Mouse (Mus musculus) embryonic facial prominence, embryonic 11.5 days (tissue): ENCODE results near the gene Rasa2. TPM values are rescaled to one million over a fixed set of nuclear protein-coding genes. Genes with fewer than 3 reads are reported as not detected.
A peak's percentile ranks its signal among the peaks of the same experiment; 100 is the strongest.

Experiments
- ATAC-seq: fragments of 200-750 bp; cut with Nextera tagmentation; replicated peaks from 2 replicates; pipeline ENCODE4 v1.8.0; 2017; ENCODE audit warnings: low read depth; ENCODE audit not compliant: insufficient number of reproducible peaks, low FRiP score, low TSS enrichment
- DNase-seq: peaks from one replicate; pipeline ENCODE4 v3.0.0-alpha.2; 2015; ENCODE audit warnings: low spot score
- H3K27ac ChIP-seq: fragments of 300-500 bp; sonication (generic); replicated peaks from 2 replicates; pipeline ENCODE4 v1.5.1; 2014; ENCODE audit warnings: mild to moderate bottlenecking, low read depth, low read length, control low read depth
- H3K27me3 ChIP-seq: fragments of 300-500 bp; sonication (generic); 2 replicates; pipeline ENCODE4 v1.6.1; 2014; ENCODE audit warnings: mild to moderate bottlenecking, low read length, moderate library complexity, mixed read lengths; ENCODE audit not compliant: control insufficient read depth, insufficient read depth
- H3K36me3 ChIP-seq: fragments of 300-500 bp; sonication (generic); replicated peaks from 2 replicates; pipeline ENCODE4 v1.6.1; 2014; ENCODE audit warnings: low read depth, mild to moderate bottlenecking, low read length, moderate library complexity, mixed read lengths; ENCODE audit not compliant: control insufficient read depth, insufficient read depth
- H3K4me1 ChIP-seq: fragments of 300-500 bp; sonication (generic); 2 replicates; pipeline ENCODE4 v1.6.1; 2014; ENCODE audit warnings: low read length, mixed read lengths; ENCODE audit not compliant: control insufficient read depth, insufficient read depth
- H3K4me2 ChIP-seq: fragments of 300-500 bp; sonication (generic); 2 replicates; pipeline ENCODE4 v1.6.1; 2014; ENCODE audit warnings: low read depth, mild to moderate bottlenecking, control low read depth, low read length, moderate library complexity
- H3K4me3 ChIP-seq: fragments of 300-500 bp; sonication (generic); 2 replicates; pipeline ENCODE4 v1.5.1; 2014; ENCODE audit warnings: low read depth, low read length, control low read depth
- H3K9ac ChIP-seq: fragments of 300-500 bp; sonication (generic); replicated peaks from 2 replicates; pipeline ENCODE4 v1.6.1; 2014; ENCODE audit warnings: mild to moderate bottlenecking, control low read depth, low read length
- H3K9me3 ChIP-seq: fragments of 300-500 bp; sonication (generic); replicated peaks from 2 replicates; pipeline ENCODE4 v1.6.1; 2016; ENCODE audit warnings: mild to moderate bottlenecking, low read length, inconsistent platforms, mixed read lengths; ENCODE audit not compliant: control insufficient read depth
- WGBS: fragments of 180-500 bp; shearing (Covaris S2); extraction: QIAGEN DNeasy Blood & Tissue Kit; methylation state at CpG from one replicate; pipeline ENCODE4 v1.1.7; 2014; 5-methylcytosine and 5-hydroxymethylcytosine counted together
- polyA plus RNA-seq: library from polyadenylated mRNA; unstranded; fragments of >200 nt; fragmentation: Nextera tagmentation; extraction: Ambion mirVana; gene quantifications from 2 replicates; pipeline ENCODE4 v1.2.1, GENCODE M21; 2014

Rasa2 gene
- polyA plus RNA-seq, 1 experiment from 2014 or later: 18.3 TPM

DNA sequence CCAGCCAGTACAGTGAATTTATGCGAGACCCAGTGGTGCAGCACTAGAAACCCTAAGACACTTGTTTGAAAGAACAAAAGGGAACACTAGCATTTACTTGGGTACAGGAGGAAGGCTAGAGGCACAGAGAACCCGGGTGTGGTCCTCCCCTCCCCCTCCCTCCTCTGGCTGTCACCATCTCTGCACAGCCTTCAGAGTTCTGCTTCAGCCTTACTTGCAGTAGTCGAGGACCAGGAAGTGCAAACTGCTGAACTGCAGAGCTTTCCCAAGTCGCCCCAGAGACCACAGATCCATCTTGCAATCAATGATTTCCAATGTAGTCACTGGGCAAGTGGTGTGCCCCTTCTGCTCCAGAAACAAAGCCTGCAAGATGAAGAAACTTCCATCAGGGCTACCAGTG is 114.0 kb downstream of the Rasa2 start:
- Histone ChIP-seq H3K4me1 (no peaks in the 10 kb centered on the region), H3K27me3 (no peaks in the 10 kb centered on the region), H3K9ac (no peak overlapping the region), H3K27ac (no peak overlapping the region), H3K36me3 (no peaks in the 10 kb centered on the region), H3K9me3 (no peaks in the 10 kb centered on the region), H3K4me3 (no peak overlapping the region), H3K4me2 (no peak overlapping the region)
- DNase-seq: no peak
- 33% methylated on average over 4 of the region's 4 CpGs for WGBS
- no peak for ATAC-seq

DNA sequence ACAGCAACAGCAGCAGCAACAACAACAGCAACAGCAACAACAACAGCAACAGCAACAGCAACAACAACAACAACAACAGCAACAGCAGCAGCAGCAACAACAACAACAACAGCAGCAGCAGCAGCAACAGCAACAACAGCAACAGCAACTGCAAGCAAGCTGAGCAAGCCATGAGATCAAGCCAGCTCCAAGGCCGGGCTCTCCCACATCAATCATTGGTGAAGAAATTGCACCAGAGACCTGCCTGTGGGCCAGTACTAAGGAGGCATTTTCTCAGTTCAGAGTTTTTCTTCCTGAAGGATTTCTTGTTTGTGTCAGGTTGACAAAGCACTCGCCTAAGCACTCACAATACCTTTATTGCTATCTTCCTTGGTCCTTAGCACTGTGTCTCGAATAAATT is 114.6 kb downstream of the Rasa2 start:
- no peak overlapping the region for H3K9ac ChIP-seq
- DNase-seq (no peak), ATAC-seq (no peak)
- no peaks in the 10 kb centered on the region for H3K4me1 ChIP-seq
- no peak overlapping the region for H3K4me3 ChIP-seq
- 74% methylated on average over 3 of the region's 3 CpGs for WGBS
- no peaks in the 10 kb centered on the region for H3K36me3 ChIP-seq
- no peak overlapping the region for H3K27ac ChIP-seq
- H3K9me3 ChIP-seq: no peaks in the 10 kb centered on the region
- no peak overlapping the region for H3K4me2 ChIP-seq
- H3K27me3 ChIP-seq: no peaks in the 10 kb centered on the region

- Histone ChIP-seq H3K36me3 (no peaks in the 10 kb centered on the region), H3K4me2 (no peak overlapping the region), H3K4me3 (no peak overlapping the region), H3K4me1 (no peaks in the 10 kb centered on the region), H3K9ac (no peak overlapping the region), H3K27me3 (no peaks in the 10 kb centered on the region), H3K9me3 (no peaks in the 10 kb centered on the region), H3K27ac (no peak overlapping the region)
- 87% methylated on average over 5 of the region's 5 CpGs for WGBS
- no peak for ATAC-seq
- no peak for DNase-seq
These were observed 115.7 kb downstream of the Rasa2 start for GRCm38 (mm10) chr9:96515737-96516136.

- H3K27me3 ChIP-seq: no peaks in the 10 kb centered on the region
- no peak overlapping the region for H3K27ac ChIP-seq
- H3K4me3 ChIP-seq: no peak overlapping the region
- no peaks in the 10 kb centered on the region for H3K9me3 ChIP-seq
- ATAC-seq (no peak), DNase-seq (no peak)
- no peak overlapping the region for H3K9ac ChIP-seq
- H3K36me3 ChIP-seq: no peaks in the 10 kb centered on the region
- no peak overlapping the region for H3K4me2 ChIP-seq
- H3K4me1 ChIP-seq: no peaks in the 10 kb centered on the region
- 81% methylated on average over 5 of the region's 5 CpGs for WGBS
These were observed 117.1 kb downstream of the Rasa2 start for GRCm38 (mm10) chr9:96514278-96514677.

DNA sequence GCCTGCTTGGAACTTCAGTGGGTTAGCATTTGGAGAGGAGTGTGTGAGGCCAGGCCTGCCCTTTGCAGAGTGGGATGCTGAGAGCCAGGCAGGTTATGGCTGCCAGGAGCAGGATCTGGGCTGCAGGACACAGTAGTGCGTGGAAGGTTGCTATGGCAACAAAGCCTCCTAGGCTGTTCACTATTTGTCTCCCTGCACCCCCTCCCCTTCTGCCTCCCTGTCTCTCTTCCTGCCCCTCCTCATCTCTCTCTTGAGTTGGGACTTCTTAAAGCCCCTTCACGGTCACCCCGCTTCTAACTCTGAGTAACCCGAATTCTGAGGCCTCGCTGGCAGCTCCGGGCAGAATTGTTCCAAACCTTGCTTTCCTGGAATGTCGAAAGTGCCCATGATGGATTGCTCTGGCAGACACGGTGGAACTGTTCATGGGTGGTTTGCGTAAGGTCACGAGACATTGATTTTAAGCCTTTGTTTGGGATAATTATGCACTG is 125.4 kb downstream of the Rasa2 start:
- H3K4me3 ChIP-seq: no peak overlapping the region
- DNase-seq: peak; percentile 72
- WGBS: 35% methylated on average over 10 of the region's 10 CpGs
- H3K4me2 ChIP-seq: no peak overlapping the region
- H3K9ac ChIP-seq: no peak overlapping the region
- no peak overlapping the region for H3K27ac ChIP-seq
- no peaks in the 10 kb centered on the region for H3K27me3 ChIP-seq
- no peaks in the 10 kb centered on the region for H3K36me3 ChIP-seq
- peak; percentile 66 for ATAC-seq
- H3K4me1 ChIP-seq: no peaks in the 10 kb centered on the region
- no peaks in the 10 kb centered on the region for H3K9me3 ChIP-seq

DNA sequence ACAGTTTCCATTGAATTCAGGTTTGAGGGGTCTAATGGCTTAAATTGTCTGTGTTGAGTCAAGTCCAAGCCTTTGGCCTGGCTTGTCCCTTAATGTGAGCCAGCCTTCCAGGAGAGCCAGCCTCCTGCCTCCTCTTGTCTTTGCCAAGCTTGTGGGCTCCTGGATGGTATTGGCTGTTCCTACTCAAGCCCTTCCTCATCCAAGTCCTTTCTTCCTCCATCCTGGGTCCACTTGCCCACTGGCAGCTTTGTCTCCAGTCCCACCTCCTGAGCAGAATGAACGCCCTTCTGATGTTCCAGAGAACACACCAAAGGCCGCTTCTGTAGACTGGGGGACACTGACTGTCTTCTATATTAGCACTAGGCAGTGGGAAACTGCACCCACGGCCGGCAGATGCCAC is 126.3 kb downstream of the Rasa2 start:
- ATAC-seq (no peak), DNase-seq (no peak)
- 90% methylated on average over 4 of the region's 4 CpGs for WGBS
- no peak overlapping the region for H3K9ac ChIP-seq
- no peak overlapping the region for H3K4me2 ChIP-seq
- no peak overlapping the region for H3K27ac ChIP-seq
- no peaks in the 10 kb centered on the region for H3K27me3 ChIP-seq
- no peaks in the 10 kb centered on the region for H3K4me1 ChIP-seq
- H3K4me3 ChIP-seq: no peak overlapping the region
- no peaks in the 10 kb centered on the region for H3K36me3 ChIP-seq
- no peaks in the 10 kb centered on the region for H3K9me3 ChIP-seq

DNA sequence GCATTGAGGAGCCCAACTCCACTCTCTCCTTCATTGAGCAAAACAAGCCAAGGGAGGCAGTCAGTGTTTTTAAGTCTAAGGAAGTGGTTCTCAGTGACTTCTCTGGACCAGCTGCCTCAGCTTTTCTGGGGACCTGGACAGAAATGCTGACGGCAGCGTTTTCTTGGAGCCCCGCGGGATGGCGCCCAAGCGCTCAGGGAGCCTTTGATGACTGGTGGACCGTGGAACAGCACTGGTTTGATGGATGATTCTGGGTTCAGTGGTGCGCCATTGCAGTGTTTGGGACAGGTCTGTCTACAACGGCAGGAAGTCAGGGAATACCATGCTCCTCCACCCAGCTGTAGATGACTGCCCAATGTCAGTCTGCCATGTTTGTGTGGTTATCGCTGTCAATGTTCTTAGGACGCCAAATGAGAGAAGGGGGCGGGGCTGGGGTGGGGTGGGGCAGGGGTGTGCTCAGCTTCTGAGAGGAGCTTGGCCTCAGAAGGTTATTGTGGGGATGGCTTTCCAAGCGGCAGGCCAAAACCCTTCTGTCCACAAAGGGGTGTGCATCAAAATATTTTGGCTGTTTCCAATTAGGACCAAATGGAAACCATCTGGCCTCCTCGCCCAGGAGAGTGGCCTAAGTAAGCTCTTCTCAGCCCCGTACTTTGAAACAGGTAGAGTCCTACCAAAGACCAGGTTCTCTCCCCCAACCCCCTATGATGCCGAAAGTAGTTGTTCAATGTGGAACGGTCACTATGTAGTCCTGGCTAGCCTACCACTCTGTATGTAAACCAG is 127.1 kb downstream of the Rasa2 start:
- peak; percentile 77 for DNase-seq

DNA sequence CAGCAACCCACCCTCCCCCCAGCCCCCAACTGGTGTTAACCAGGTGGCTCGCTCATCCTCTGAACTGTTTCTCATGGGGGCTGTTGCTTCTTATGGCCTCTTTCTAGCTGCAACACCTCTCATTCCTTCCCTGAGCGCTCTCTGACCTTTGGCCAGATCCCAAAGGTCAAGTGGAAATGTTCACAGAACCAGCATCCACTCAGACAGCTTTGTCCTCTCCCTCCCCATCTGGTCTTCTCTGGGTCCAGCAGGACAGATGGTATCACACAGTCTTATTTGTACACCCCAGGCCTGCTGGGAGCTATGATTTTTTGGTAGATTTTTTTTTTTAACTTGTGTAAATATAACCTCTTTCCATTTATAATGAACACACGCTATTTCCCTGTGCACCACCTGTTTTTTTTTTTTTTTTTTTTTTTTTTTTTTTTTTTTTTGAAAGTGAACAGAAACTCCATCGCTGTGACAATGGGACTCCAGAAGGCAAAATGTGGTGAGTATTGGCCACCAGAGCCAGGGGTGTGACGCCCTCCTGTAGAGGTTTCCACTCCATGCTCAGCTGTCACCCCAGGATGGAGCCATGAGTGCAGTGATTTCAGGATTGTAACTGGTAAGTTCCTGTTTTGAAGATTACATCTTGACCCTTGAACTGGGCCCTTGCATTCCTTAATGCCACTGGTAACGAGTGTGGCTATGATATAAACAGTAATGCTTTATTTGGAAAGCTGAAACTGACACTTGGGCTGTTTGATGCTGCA is 128.4 kb downstream of the Rasa2 start:
- Histone ChIP-seq H3K9me3 (no peaks in the 10 kb centered on the region), H3K9ac (no peak overlapping the region), H3K36me3 (no peaks in the 10 kb centered on the region), H3K4me3 (no peak overlapping the region), H3K4me2 (no peak overlapping the region), H3K27ac (no peak overlapping the region), H3K27me3 (no peaks in the 10 kb centered on the region), H3K4me1 (no peaks in the 10 kb centered on the region)
- ATAC-seq: no peak
- no peak for DNase-seq
- WGBS: 73% methylated on average over 6 of the region's 6 CpGs

More for the DNA sequence above, 127.1 kb downstream of the Rasa2 start:
- ATAC-seq: no peak
- Histone ChIP-seq H3K36me3 (no peaks in the 10 kb centered on the region), H3K4me1 (no peaks in the 10 kb centered on the region), H3K4me3 (no peak overlapping the region), H3K9ac (no peak overlapping the region), H3K27me3 (no peaks in the 10 kb centered on the region), H3K9me3 (no peaks in the 10 kb centered on the region), H3K27ac (no peak overlapping the region), H3K4me2 (no peak overlapping the region)
- 64% methylated on average over 17 of the region's 17 CpGs for WGBS
